Mouse (Mus musculus) right cerebral cortex, adult 2 months (tissue): ENCODE results near the gene Pik3c2b.
A peak's percentile ranks its signal among the peaks of the same experiment; 100 is the strongest.

ENCODE experiments used
- DNase-seq, 2 experiments: peaks; one replicate each; pipeline ENCODE4 v3.0.0; 2021 to 2022; ENCODE audit warnings: low spot score in 2 of 2

The Pik3c2b gene

DNA sequence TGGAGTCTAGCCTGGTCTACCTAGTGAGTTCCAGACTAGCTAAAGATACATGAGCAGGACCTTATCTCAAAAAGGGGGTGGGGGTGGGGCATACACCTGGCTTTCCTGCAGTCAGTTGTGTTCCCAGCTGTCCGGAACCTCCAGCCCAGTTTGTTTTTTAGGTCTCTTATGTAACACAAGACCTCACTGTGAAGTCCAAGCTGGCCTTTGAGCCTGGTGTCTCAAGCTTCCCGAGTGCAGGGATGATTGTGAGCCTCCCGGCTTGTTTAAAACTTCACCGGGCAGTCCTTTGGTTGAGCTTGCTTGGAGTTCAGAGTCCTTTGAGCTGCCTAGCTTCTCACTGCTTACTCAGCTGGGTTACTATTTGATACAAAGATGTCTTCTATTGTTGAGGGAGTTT lies 88.6 kb downstream of the Pik3c2b start:
- DNase-seq = no peak

- DNase-seq = no peak
Observed at GRCm38 (mm10) chr1:133134881-133135280, 89.4 kb downstream of the Pik3c2b start.

DNA sequence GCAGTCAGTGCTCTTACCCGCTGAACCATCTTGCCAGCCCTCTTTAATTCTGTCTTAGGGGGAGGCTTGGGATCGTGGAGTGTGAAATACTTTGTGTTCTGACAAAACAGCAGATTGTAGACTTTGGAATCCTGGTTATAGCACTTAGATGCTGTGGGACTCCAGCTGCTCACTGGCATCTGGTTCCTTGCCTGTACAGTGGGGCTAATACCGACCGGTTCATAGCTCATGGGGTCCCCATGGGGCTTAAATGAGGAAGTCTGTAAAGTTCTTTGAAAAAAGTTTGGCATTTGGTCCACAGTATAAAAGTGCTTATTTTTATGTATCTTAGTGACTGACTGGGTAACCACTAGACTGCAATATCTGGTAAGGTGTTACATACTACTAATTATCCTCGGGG lies 90.3 kb downstream of the Pik3c2b start:
- no peak for DNase-seq

- no peak for DNase-seq
Observed at GRCm38 (mm10) chr1:133138401-133138800, 92.9 kb downstream of the Pik3c2b start.

DNA sequence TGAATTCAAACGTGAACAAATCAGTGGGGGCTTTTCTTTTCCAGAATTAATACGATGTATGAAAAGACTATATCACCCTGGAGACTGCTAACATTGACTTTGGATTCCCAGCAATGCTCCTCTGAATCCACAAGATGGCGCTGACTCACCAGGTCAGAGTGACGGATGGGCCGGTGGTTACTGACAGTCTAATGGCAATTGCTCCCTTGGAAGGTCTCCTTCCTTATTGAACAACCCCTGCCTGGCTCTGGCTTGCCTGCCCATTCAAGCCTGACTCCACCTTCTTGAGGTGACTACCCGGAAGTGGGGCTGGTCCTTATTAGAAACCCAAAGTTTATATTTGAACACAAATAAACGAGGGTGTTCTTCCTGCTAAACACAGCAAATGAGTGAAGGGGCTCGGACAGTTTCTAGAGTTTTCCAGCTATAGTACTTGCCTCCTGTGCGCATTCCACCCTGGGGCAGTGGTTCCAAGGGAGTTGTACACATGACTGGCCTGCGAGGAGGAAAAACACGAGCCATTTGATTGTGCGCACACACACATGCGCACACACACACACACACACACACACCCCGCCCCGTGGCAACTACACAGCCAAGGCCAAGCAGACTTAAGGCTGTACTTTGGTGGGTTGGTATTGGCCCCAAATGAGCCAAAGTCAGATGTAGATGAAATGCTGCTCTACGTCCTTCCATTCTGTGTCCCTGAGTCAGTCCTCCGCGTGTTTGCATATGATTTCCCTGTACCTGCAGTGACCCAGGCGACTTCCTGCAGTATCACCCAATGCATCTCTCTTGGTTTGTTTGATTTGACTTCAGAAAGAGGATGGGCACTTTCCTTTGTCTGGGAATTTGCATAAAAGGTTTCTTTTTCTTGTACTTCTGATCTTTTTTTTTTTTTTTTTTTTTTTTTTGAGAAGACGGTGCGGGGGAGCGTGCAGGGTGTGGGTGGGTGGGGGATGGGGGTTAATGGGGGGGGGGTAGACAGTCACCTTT lies 100.8 kb downstream of the Pik3c2b start:
- DNase-seq = peak; percentile 59 to 65

GRCm38 (mm10) chr1:133147324-133147723 lies 101.9 kb downstream of the Pik3c2b start:
- no peak for DNase-seq

- no peak for DNase-seq
Observed at GRCm38 (mm10) chr1:133148122-133148521, 102.7 kb downstream of the Pik3c2b start.

- no peak for DNase-seq
Observed at GRCm38 (mm10) chr1:133150556-133150955, 105.1 kb downstream of the Pik3c2b start.

DNA sequence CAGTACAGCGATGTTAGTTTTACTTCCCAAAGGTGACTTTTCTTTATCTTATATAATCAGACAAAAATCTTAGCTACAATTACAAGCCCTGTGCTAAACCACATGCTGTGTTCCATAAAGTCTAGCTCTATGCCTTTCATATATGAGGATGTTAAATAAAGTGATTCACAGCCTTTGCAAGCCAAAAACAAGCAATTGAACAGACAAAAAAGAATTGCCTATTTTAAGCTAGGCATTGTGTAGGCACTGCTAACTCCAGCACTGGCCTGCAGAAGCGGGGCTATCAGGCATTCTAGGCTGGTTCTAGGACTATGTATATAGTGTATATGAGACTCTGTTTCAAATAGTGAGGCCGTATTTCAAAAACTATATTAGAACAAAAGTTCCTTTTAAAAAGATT lies 106.7 kb downstream of the Pik3c2b start:
- no peak for DNase-seq

- DNase-seq = no peak
Observed at GRCm38 (mm10) chr1:133155270-133155669, 109.8 kb downstream of the Pik3c2b start.
